22 mouse cellular contexts compared by ENCODE assay signal in the genomic region with DNA sequence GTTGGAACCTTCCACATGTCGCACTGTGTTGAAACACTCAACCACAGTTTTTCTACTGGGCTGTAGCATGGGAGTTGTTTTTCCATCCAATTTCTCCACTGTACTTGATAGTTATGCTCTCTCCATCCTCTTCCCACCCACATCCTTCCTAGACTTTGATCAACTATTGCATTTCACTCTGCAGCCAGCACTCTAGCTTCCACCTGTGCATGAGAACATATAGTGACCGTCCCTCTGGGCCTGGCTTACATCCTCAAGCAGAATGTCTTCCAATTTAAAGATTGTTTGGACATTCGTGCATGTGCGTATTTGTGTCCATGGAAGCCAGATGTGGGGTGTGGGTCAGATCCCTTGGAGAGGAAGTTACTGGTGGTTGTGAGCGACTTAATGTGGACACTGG.
"Had no signal": no experiment of that assay in that cellular context is flagged by ENCODE, and none has a peak within 500 bp of the region (broad histone marks: within the 10 kb centered on the region; RNA-seq: fewer than 3 reads in every experiment).

No protein-coding gene starts in this region.

- H3K4me2 ChIP-seq: limb, embryonic 15.5 days; liver, embryonic 11.5 days; lung, embryonic 14.5 days; midbrain, embryonic 12.5 days; midbrain, embryonic 15.5 days; neural tube, embryonic 12.5 days; neural tube, embryonic 15.5 days had no signal

- H3K4me1 ChIP-seq: midbrain, embryonic 12.5 days; midbrain, embryonic 15.5 days; neural tube, embryonic 12.5 days had no signal

- H3K27ac ChIP-seq: kidney, postnatal 0 days; layer of hippocampus, adult 2 months; limb, embryonic 15.5 days; liver, embryonic 14.5 days; macrophage; midbrain, embryonic 12.5 days; midbrain, embryonic 15.5 days; neural tube, embryonic 12.5 days; neural tube, embryonic 15.5 days; stomach, postnatal 0 days had no signal

- H3K4me3 ChIP-seq: layer of hippocampus, adult 2 months; limb, embryonic 15.5 days; midbrain, embryonic 12.5 days; midbrain, embryonic 15.5 days; neural tube, embryonic 12.5 days; neural tube, embryonic 15.5 days had no signal

- H3K27me3 ChIP-seq: limb, embryonic 15.5 days; midbrain, embryonic 12.5 days; midbrain, embryonic 15.5 days; neural tube, embryonic 12.5 days; neural tube, embryonic 15.5 days had no signal

- H3K9ac ChIP-seq: limb, embryonic 15.5 days; liver, embryonic 14.5 days; liver, postnatal 0 days; lung, embryonic 14.5 days; midbrain, embryonic 12.5 days; midbrain, embryonic 15.5 days; neural tube, embryonic 12.5 days; neural tube, embryonic 15.5 days had no signal

- DNase-seq: kidney, postnatal 25 days; layer of hippocampus, adult 9-11 months; liver, postnatal 0 days; lung, embryonic 14.5 days; right cerebral cortex, adult 18-20 months; right cerebral cortex, postnatal 14 days; right cerebral cortex, postnatal 4 days; thymus, adult 2 months; thymus, postnatal 14 days; thymus, postnatal 4 days had no signal

- H3K36me3 ChIP-seq: limb, embryonic 15.5 days; midbrain, embryonic 12.5 days; midbrain, embryonic 15.5 days; neural tube, embryonic 12.5 days; neural tube, embryonic 15.5 days had no signal

- ATAC-seq: liver, postnatal 0 days; lung, postnatal 0 days; midbrain, embryonic 15.5 days had no signal

- H3K9me3 ChIP-seq: limb, embryonic 15.5 days; midbrain, embryonic 12.5 days; midbrain, embryonic 15.5 days; neural tube, embryonic 12.5 days; neural tube, embryonic 15.5 days had no signal
